Mouse (Mus musculus) brain, adult 2 months (tissue): Measurements from ENCODE around the gene Nfe2l1.
"Not testable (repeated sequence)": the region's sequence is repeated elsewhere in the genome, so short reads cannot be mapped to it uniquely, and the experiment has no call there.

ENCODE experiments used
- DNase-seq: peaks from one replicate; pipeline ENCODE4 v3.0.0; 2011; ENCODE audit warnings: low read depth, low spot score

The Nfe2l1 gene

GRCm38 (mm10) chr11:96829813-96830538 lies at the start of gene Nfe2l1:
Gene Nfe2l1 (minus strand): TSS chr11:96829968.
- DNase-seq = peak; percentile 100

- DNase-seq = no peak
Measured at GRCm38 (mm10) chr11:96879359-96879758, 49.6 kb upstream of the Nfe2l1 start.

DNA sequence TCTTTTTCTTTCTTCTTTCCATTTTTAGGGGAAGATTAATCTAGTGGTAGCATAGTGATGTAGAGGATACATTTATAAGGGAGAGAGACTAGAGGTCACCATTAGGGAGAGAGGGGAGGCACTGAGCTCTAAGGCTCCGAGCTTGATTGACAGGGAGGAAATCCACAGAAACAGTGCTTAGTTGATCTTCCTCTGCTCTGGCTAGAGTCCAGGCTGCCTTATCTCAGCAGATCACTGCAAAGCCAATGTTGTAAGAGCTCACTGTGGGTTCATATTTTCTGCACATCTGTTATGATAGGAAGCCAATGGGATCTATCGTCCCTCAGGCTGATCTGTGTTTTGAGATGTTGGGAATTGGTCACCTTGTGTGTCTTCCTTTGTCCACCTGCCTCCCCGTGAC lies 48.9 kb upstream of the Nfe2l1 start:
- no peak for DNase-seq

GRCm38 (mm10) chr11:96877071-96877470 lies 47.3 kb upstream of the Nfe2l1 start:
- DNase-seq = no peak

- peak; percentile 75 for DNase-seq
Measured at GRCm38 (mm10) chr11:96876300-96877040, 46.7 kb upstream of the Nfe2l1 start.

- peak; percentile 88 for DNase-seq
Measured at GRCm38 (mm10) chr11:96875745-96876144, 46.0 kb upstream of the Nfe2l1 start.

GRCm38 (mm10) chr11:96875270-96875669 lies 45.5 kb upstream of the Nfe2l1 start:
- DNase-seq = no peak

DNA sequence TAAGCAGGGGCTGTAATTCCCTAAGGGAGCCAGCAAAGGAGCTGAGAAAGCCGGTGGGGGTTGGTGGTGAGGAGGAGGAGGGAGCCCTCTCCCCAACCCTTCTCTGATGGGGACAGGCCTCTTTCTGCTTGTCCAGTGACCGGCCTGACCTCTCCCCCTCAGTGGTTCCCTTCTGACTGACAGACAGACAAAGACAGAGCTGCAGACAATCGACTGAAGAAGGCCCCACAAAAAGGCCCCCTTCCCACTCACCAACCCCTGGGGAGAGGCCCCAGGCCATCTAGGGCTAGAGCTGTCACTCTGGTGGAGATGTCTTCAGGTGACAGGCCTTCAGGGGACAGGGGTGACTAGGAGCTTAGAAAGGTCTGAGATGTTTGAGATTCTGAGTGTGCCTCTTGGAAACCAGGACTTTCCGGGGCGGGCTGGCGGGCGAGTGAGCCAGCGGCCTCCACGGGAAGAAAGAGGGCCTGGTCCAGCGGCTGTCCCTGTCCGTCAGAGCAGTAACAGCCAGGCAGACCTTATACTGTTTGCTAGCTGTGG lies 43.9 kb upstream of the Nfe2l1 start:
- no peak for DNase-seq

DNA sequence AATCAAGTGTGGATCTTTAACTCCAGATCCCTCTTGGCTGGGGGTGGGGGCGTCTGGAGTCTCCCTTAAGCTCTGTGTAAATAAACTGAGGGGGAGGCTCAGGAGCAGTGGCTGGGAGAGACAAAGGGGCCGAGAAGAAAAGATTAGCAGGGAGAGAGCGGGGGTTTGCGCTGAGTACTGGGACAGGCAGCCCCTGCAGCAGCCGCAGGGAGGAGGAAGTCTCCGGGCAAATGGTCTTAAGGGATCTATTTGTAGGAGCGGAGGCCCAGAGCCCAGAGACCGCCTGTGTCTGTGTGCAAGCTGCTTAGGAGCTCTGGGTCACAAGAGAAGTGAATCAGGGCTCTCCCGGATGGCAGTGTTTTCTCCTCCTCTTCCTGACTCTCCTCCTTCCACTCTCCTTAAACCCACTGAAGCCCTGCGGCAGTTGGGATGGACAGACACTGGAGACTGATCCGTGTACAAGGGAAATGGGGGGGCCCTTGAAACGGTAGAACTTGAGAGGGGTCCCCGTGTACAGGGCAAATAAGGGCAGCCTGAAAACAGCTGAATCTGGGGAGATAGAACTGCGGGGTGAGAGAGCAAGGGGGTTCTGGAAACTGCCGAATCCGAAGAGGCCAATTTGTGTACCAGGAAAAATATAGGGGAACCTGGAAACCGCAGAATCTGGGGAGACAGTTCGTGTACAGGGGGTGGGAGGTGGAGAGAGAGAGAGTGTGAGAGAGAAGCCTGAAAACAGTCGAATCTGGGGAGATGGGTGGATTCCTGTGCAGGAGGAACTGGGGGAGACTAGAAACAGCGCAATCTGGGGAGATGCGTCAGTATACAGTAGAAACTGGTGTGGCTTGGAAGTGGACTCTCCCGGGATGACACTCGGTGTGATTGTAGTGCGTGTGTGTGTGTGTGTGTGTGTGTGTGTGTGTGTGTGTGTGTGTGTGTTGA lies 42.9 kb upstream of the Nfe2l1 start:
- peak; percentile 65 for DNase-seq

GRCm38 (mm10) chr11:96867149-96867548 lies 37.4 kb upstream of the Nfe2l1 start:
- peak; percentile 83 for DNase-seq

- DNase-seq = peak; percentile 89
Measured at GRCm38 (mm10) chr11:96863206-96863995, 33.6 kb upstream of the Nfe2l1 start.

- DNase-seq = no peak
Measured at GRCm38 (mm10) chr11:96862534-96862933, 32.8 kb upstream of the Nfe2l1 start.

DNA sequence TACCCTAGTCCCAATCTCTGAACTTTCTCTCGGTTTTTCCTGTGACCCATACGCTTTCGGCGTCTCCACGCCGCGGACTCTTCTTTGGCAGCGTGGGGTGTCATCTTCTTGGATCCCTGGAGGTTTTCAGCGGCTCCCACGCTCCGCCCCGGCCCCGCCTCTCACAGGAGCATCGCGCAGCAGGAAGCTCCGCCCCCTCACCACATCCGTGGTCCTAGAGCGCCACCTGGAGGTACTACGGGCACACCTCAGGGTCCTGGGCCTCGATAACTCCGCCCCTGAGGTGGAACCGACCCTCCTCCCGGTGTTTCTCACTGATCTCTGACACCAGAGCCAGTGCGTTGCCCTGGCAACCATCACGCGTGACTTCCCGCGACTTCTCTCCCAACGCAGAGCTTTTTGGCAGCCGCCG lies 32.1 kb upstream of the Nfe2l1 start:
- peak; percentile 97 for DNase-seq

GRCm38 (mm10) chr11:96861446-96861845 lies 31.7 kb upstream of the Nfe2l1 start:
- peak; percentile 62 for DNase-seq

DNA sequence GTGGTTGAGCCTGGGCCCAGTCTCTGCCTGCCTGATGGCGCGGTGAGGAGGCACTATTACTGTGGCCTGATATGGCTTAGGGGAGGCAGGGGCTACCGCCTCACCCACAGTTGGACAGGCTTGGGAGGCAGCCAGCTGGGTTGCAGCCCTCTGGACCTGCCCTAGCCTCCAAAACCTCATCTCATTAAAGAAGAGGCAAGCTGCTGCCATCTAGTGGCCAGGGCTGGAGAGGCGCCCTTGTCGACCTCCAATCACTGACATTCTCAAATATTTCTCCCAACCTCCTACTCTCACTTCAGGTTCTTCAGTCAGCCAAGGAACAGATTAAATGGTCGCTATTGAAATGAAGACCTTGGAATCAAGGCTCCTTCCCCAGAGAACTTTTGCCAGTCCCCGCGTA lies 30.8 kb upstream of the Nfe2l1 start:
- DNase-seq = peak; percentile 87

DNA sequence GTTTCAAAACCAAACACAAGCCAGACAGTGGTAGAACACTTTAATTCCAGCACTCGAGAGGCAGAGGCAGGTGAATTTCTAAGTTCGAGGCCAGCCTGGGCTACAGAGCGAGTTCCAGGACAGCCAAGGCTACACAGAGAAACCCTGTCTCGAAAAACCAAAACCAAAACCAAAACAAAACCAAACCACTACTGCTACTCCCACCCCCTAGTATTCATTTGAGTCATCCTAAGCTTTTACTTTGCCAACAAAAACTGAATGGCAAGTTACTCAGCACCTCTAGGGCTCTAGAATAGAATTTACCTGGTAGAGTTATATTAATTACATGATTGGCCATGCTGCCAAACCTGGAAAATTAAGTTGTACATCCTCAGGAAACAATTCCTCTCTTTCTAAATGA lies 29.9 kb upstream of the Nfe2l1 start:
- DNase-seq = no peak

DNA sequence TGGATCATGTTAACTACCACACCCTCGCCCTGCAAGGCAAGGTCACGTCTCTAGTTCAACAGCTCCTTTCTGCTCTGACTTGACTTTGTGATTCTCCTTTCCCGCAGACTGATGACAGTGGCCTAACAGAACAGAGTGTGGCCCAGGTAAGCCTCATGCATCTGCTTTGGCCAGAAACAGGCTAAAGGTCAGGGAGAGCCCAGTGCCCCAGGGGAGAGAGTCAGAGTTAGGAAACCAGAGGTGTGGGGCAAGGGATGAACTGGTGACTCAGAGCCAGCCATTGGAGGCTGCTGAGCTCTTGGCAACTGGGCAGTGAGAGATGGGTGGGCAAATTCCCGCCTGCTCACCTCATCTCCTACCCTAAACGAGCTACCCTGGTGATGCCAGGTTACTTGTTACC lies 27.7 kb upstream of the Nfe2l1 start:
- DNase-seq = no peak

GRCm38 (mm10) chr11:96849681-96850467 lies 20.1 kb upstream of the Nfe2l1 start, which contains the start of gene Copz2:
Gene Copz2 (plus strand): TSS chr11:96849870.
- DNase-seq = no peak

GRCm38 (mm10) chr11:96849145-96849544 lies 19.4 kb upstream of the Nfe2l1 start:
- DNase-seq = not testable (repeated sequence)

- no peak for DNase-seq
Measured at GRCm38 (mm10) chr11:96848694-96849093, 18.9 kb upstream of the Nfe2l1 start.
